Mouse (Mus musculus) cerebellum, postnatal 14 days (tissue): Measurements from ENCODE around the gene Mylk.
A peak's percentile ranks its signal among the peaks of the same experiment; 100 is the strongest.

Experiments used
- DNase-seq, 2 experiments: peaks; one replicate each; pipeline ENCODE4 v3.0.0; 2021; ENCODE audit warnings: mixed read lengths in 2 of 2

Gene Mylk

DNA sequence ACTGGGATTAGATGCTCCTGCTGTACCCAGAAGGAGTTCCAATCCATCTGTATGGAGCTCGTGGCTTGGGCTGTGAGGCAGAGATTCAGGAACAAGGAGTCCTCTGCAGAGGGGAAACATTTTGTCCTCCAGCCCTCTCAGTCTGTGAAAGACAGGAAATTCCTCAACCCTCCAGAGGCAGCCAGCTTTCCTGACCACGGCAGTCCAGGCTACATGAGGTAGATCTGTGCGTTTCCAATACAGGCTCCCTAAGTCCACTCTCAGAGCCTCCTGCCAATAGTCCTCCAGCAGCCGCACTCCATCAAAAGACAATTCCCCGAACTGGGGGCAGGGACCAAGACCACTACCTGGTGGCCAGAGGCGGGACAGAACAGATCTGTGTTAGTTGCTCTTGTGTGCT lies 164.4 kb downstream of the Mylk start:
- DNase-seq = no peak

DNA sequence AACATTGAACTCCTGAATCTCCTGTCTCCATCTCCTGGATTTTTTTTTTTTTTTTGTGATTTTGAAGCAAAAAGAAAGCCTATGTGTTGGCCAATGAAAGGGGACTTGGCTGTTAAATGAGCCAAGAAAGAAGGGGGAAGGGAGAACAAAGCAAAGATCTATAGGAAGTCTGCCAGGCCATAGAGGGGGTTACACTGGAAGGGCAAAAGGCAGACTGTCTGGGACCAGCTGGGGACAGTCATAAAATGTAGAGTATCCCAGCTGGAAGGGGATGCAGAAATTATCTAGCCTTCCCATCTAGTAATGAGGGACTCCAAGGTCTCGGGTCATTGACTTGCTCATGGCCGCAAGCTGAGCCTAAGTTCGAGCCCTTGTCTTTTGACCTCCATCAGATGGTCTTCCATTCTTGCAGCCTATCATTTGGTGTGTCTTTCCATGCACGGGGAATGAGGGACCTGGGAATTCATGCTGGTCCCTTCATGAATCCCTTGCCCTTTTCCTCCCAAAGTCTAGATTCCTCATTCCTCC lies 172.4 kb downstream of the Mylk start:
- no peak for DNase-seq

DNA sequence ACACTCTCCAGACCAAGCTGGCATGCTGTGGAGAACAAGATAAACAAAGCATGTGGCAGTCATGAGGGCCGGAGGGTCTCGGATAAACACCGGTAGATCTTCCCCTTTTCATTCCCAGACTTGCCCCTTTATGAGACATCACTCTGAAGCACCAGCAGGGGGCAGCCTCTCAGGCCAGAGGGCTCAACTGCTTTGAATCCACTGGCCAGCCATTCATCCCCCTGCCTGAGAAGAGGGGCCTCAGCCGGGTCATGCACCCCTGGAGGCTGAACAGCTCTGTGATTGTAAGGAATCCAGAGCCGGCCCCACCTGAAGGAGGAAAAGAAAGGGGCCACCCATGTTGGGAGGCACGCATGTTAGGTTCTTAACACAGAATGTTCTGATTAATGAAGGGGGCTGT lies 175.2 kb downstream of the Mylk start:
- DNase-seq = peak; percentile 45 to 63

DNA sequence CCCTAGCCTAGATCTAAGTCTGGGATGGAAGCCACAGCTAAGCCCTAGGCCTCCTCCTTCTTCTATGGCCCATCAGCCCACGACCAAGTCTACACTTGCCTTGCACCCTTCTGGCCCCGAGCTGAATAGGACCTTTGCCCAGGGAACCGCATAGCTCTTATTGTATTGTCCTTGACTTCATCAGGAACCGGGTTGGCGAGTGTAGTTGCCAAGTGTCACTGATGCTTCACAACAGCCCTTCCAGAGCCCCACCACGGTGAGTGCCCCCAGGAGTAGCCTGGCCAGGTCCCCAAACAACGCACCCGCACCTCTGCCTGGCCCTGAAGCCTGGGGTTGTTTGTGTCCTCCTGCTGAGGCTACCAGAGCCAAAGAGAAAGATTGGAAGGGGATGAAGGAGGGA lies 175.9 kb downstream of the Mylk start:
- DNase-seq = no peak

DNA sequence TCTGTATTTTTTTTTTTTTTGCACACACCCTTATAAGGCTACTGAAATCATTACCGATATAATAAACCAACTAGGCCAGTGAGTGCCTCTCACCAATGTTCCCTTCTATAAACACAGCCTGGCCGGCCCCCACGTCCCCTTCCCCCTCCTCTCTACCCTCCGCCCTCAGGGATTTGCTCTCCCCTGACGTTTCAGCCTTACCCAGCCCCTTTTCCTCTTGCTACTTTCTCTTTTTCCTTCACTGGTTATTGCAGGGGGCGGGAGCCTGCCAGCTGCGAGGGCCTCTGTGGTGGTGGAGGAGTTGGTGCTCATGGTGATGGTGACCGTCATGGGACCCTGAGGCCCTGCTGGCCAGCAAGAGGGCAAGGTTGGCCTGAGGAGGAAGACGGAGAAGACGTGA lies 176.3 kb downstream of the Mylk start:
- no peak for DNase-seq

DNA sequence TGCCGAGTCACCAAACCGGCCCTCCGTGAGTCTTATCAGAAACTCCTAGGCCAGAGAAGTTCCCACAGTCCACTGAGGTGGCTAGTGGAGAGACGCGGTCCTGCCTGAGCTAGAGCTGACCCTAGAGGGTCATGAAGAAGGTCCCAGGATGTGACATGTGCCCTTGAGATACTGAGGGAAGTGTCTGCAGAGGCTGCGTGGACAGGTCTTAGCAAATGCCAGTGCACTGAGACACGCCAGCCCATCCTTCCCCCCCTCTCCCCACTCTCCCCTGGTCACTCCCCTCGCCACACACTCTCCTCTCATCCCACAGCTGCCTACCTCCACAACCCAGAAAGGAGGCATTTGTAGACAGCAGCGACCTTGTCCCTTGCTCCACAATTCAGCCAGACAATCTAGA lies 178.6 kb downstream of the Mylk start:
- DNase-seq = no peak

DNA sequence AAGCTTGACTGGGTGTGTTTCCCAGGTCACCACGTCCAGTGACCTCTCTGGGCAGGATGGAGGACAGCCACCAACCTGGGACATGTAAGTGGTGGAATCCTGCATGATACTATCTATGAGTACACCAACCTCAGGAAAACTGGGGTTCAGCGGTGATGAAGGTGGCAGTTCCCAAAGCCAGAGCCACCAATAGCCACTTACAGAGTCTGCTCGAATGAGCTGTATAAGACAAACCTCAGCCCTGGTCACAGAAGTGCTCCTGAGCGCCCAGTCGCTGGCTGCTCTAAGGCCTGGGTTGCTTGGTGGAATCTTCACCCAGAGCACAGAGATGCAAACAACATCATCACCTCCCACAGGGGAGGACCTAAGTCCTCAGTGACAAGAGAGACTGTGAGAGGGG lies 179.3 kb downstream of the Mylk start:
- no peak for DNase-seq

DNA sequence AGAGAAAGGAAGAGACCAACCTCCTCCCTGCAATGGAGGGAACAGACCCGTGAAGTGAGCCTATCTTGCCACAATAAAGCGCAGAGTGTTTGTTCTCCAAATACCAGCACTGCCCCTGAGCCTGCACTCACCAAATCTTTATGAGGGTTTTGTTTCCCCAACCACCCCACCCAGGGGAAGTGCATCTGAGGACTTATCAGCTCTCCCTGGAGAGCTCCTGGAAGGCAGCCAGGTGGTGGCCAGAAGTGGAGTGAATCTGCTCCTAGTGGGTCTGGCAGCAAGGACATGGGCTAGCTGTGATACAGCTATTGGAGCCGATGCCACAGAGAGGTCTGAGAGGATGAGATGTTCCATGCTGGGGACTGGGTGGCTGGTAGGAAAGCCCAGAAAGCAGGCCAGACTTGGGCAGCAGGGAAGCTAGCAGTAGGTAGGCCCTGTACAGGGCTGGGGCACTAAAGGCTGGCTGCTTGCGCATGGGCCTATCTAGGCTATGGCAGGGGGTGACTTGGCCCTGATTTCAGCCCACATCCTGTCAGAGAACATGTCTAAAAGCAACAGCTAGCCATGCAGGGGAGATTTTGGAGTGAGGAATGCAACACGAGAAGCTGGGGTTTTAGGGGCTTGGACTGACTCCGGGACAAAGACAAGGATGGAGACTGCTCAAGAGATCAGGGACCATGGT lies 180.1 kb downstream of the Mylk start:
- peak; percentile 33 to 51 for DNase-seq

DNA sequence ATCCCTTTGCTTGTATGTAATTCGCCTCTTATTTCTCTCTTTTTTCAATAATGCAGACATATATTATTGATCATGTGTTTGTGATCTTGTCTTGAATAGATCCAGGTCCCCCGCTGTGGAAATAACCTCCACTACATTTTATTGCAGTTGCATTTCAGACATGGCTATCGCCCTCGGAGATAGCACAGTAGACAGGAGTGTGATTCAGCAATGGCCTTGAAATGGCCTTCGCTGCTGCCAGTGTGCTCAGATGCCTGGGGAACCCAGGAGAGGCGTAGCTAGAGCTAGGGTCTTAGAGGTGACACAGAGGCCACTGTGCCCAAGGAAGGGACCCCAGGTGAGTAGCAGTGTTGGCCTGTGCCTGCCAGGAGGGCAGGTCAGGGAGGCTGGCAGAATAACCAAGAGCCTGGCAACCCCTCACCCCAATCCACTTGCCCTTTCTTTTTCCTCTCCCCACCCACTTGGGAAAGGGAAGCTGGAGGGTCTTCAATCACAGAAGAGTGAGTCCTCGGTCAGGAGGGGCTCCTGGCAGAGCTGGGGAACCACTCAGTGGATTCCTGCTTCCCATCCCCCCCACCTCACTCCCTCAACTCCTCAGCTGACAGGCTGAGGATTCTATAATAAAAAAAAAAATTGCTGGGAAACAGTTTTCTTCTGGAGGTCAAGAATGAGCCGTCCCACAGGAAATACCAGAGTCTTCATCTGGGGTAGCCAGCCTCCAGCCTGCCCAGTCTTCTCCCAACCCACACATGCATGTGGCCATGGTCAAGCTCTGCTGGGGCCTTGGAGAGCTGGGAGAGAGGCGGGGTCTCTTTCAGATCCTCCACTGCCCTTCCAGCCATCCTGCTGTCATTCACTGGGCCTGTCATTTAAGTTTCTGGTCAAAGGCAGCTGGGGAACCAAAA lies 181.8 kb downstream of the Mylk start:
- no peak for DNase-seq

DNA sequence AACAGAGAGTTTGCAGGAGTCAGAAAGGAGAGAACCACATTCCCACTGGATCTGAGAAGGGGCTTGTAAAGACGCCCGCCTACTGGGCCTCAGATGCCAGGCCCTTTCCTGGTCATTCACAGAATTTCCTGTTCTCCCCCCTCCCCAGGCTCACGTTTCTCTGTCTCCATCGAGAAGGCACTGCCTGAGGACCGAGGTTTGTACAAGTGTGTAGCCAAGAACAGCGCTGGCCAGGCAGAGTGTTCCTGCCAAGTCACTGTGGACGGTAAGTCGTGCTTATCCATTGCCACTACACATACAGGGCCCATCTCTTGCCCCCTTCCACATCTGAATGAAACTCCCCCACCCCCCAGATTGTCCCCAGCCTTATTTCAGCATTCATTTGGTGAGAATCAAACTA lies 184.7 kb downstream of the Mylk start:
- DNase-seq = no peak

DNA sequence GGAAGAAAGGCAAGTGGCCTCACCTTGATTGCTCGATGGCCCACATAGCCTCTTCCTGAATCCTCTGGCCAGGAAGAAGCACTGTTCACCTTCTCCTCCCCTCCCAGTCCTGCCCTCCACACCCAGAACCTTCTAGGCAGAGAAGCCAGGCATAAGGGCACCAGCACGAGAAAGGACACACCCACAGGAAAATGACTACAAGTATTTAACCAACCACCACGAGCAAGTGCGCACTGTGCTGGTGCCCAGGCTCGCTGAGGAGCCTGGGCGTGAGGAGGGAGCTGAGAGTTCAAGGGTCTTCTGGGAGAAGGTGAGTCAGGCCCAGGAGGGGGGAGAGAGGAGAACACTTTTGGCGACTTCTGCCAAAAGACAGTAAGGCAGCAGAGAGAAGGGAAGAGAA lies 185.1 kb downstream of the Mylk start:
- no peak for DNase-seq

DNA sequence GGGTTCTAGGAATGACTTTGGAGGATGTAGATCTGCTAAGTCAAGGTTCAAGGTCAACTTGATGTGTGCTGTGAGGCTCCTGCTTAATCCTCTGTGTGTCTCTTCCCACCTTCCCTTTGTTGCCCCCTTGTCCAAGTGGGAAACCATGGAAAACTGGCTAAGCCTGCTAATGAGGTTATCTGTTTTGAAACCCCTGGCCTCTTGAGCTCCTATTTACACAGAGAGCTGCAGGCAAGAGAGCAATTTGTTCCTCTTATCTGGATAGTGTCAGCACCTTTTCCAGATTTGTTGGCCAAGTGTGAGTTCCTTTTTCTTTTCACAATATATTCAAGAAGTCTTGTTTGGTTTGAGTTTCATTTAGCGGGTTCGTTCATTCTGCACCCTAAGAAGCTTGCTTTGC lies 186.3 kb downstream of the Mylk start:
- DNase-seq = no peak

DNA sequence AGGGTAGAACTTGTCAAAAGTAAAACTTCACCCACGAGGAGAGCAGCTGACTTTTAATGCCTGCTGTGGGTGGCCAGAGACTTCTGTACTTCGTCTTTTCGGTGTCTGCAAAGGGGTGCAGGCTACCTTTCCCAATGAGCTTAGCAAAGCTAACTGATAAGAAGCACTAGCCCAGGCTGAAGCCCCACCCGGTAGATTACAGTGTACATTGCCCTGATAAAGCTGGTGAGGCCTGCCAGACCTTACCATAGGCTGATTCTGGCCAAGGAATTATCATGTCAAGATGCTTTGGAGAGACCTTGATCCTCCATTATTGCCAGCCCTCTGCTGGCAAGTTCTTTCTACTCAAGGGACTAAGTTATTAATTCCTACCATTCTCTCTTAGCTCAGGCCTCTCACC lies 188.2 kb downstream of the Mylk start:
- DNase-seq = no peak

DNA sequence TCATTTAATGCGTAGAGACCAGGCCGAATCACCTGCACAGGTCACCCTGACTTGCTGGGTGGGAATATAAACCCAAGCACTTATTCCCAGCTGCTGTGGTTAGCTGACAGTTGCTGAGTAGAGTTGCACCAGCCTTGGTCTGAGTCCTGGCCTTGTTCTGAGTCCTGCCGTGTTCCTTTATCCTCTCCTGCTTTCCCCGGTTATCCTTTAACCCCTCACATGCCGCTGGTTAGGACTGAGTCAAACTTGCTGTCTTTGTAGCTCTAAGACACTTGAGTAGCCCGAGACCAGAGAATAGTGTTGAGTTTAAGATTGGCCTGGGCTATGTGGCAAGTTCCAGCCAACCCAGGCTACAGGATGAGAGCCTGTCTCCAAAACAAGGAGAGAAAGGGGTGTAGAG lies 189.5 kb downstream of the Mylk start:
- DNase-seq = no peak

DNA sequence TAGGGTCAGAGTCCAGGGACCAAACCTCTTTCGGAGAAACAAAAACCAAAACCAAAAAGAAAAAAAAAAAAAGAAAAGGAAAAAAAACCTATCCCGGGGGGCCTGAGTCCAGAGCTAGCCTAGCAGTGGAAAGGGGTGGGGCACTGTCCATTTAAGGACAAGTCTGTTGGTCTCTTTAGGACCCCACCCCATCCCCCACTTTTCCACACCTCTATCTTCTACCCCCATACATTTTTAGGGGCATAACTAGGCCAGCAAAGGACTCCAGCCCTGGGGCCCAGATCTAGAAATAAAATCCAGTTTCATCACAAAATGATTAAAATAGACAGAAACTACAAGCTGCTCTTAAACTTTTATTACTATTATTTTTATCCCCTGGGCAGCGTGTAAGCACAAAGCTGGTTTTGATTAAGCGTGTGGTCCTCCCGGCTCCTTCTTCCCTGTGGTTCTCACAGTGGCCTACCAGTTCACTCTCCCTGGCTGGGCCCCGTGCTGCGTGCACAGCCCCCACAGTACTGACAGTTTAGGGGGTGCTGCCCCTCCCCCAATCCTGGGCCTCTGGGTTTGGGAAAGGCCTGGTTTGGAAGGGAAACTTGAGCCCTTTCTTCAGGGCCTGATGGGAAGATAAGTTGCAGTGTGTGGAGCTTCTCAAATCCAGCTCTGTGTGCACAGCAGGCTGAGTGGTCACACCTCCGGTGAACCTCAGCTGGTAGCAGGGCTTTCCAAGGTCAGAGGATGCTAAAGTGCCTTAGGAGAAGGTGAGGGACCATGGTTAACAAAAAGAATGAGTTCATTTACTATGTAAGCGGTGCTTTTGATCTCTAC lies 190.7 kb downstream of the Mylk start:
- DNase-seq = no peak

DNA sequence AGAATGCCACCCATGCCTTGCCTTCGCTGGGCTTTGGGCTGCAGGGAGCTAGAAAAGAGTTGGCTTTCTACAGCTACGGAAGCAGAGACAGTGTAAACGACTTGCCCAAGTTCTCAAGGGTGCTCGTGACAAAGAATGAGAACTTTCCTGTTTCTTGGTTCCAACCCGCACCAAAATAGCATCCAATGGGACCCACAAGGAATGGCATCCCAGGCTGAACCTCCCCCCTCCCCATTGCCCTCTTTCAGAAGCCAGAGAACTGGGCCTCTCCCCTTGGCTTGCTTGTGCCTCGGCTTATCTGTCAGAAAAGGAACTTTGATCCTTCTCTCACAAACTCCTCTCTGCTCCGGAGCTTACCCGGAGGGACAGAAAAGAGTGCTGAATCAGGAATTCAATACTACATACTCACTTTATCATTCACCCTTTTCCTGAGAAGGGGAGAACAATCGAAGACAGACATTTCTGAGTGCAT lies 191.4 kb downstream of the Mylk start:
- DNase-seq = no peak

DNA sequence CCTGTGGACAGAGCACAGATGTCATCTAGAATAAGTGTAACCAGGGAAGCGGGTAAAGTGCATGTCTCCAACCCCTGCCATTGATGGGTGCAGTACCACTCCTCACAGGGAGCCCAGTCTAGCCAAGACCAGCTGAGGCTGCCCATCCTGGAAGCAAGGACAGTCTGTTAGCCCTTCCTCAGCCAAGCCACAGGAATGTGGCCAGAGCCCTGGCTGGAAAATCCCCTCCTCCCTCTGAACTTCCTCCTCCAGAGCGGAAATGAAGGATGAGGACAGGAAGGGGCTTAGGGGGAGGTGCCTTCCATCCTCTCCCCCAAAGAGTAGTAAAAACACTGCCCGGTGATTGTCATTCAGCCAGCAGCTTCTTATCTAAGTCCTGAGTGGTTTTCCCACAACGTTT lies 192.6 kb downstream of the Mylk start:
- DNase-seq = peak; percentile 38 to 39

DNA sequence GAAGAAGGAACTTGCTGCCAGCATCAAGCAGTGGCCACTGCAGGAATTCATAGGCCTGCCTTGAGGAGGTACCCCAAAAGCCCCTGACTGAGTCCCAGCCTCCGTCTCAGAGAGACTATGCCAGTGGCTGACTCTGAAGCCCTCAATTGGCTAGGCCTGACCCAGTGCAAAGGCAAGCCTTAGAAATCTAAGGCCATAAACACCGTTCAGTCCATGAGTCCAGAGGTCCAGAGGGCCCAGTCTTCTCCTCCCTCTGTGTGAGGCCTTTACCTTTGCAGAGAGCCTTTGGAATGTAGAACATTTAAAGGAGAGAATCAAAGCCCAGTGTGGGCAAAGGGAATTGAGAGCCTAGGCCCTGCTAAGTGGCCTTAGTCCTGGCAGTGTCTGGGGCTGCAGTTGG lies 193.2 kb downstream of the Mylk start:
- DNase-seq = no peak

DNA sequence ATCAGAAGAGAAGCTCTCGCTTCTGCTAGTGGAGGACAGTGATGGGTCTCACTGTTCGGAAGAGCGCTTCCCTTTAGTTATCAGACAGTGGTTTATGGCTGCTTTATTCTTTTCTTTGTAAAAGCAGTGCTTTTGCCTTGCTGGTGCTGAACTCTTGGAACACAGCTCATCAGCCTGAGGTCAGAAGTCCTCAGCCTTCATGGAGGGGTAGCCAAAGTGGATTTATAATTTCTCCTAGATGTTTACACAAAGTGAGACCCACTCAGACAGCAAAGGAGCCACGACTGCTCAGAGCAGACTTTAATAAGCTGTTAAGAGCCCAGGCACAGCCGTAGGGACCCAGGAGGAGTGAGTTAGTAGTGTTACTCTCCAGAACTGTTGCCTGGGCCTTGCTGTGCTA lies 194.9 kb downstream of the Mylk start:
- DNase-seq = no peak

DNA sequence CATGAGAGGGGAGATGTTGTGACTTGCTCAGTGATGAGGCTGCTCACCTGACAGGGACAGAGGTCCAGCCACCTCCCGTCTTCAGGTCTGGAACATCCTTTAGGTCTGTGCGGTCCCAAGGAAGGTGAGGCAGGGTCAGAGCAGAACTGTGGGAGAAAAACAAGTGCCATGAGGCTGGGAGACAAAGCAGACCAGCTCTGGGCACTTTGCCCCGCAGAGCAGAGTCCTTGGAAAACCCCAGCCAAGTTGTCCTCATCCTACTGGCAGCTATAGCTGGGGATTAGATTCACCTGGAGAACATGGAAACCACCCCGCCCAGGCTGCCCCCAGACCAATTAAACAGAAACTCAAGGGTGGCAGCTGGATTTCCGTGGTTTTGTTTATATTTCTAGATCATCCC lies 195.4 kb downstream of the Mylk start:
- DNase-seq = peak; percentile 23 to 26

DNA sequence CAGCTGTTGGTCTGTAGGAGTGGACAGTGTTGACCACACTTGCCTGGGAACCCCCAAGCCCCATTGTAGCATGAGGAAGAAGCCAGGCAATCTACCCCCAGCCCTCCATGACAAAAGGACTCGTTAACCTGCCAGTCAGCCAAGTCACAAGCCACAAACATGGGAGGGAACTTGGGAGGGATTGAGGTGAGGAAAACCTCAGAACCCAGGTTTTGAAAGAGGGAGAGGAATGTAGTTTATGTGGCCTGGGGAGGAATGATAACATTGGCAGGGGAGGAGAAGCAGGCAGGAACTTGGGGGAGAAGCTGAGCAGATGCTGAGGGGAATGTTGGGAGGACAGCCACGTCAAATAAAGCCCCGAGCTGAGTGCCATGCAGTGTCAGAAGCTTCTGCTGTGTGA lies 196.9 kb downstream of the Mylk start:
- DNase-seq = no peak

DNA sequence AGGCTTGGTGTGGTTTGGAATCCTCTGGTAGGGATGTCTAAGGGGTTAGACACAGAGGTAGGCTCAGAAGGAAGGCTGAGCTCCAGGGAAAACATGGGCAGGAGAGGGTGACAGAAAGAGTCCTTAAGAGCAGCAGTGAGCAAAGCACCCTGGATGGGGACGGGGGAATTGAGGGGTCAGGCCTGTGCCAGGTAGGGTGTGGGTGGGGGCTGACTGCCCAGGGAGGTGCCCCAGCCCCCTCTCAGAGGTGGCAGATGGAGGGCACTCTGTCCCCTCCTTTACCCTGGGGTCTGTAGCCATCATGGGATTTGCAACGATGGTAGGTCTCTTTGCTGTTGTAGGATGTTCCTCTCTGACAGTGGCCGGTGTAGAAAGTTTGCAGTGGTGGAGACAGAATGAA lies 201.3 kb downstream of the Mylk start:
- no peak for DNase-seq

DNA sequence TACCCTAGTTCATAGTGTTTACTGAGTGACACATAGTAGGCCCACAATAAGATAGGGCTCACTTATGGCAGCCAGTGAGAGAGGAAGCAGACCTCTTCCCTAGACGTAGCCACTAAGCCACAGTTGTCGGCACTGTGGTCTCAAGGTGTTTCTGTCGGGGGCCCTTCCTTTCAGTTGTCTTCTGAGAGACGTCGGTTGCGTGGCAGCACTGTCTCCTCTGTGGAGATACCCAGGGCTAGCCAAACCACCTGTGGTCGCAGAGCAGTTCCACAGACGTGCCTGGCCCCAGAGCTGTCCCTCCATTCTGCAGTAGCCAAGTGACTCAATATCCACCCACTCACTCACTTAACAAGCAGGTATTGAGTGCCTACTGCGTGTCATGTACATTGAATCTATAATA lies 205.9 kb downstream of the Mylk start:
- DNase-seq = no peak
